Mouse (Mus musculus) ES-E14 (cell line): Measurements from ENCODE around the gene Sptb. TPM values are rescaled to one million over a fixed set of nuclear protein-coding genes. Genes with fewer than 3 reads are reported as not detected.

Experiments used
- DNase-seq: peaks from one replicate; pipeline ENCODE4 v3.0.0-alpha.2; 2013; ENCODE audit warnings: low read depth, low spot score
- H3K27ac ChIP-seq: 2 replicates; pipeline ENCODE4 v1.5.1; 2012; ENCODE audit warnings: low read depth, mild to moderate bottlenecking, low read length, moderate library complexity, mixed read lengths; ENCODE audit not compliant: poor library complexity, insufficient read depth, severe bottlenecking
- H3K36me3 ChIP-seq: 2 replicates; pipeline ENCODE4 v1.6.1; 2012; ENCODE audit warnings: mild to moderate bottlenecking, low read length, moderate library complexity, mixed read lengths; ENCODE audit not compliant: control insufficient read depth, poor library complexity, insufficient read depth, severe bottlenecking
- H3K4me1 ChIP-seq, 2 experiments: fragments of 150-350 bp in 1 of 2; sonication (generic) in 1 of 2; 2 replicates each; pipeline ENCODE4 v1.6.1; 2012; ENCODE audit warnings: low read length in 2 of 2, mild to moderate bottlenecking in 1 of 2, mixed read lengths in 1 of 2; ENCODE audit not compliant: control insufficient read depth in 2 of 2, insufficient read depth in 2 of 2, poor library complexity in 1 of 2
- H3K4me3 ChIP-seq, 2 experiments: fragments of 150-350 bp in 1 of 2; sonication (generic) in 1 of 2; 2 replicates each; pipeline ENCODE4 v1.5.1; 2012; ENCODE audit warnings: low read length in 2 of 2, low read depth in 1 of 2, mild to moderate bottlenecking in 1 of 2, mixed read lengths in 1 of 2; ENCODE audit not compliant: insufficient read depth in 1 of 2, poor library complexity in 1 of 2, severe bottlenecking in 1 of 2
- H3K9ac ChIP-seq: 2 replicates; pipeline ENCODE4 v1.6.1; 2012; ENCODE audit warnings: low read depth, mild to moderate bottlenecking, low read length, mixed read lengths; ENCODE audit not compliant: poor library complexity, insufficient read depth, severe bottlenecking
- H3K9me3 ChIP-seq: fragments of 150-350 bp; sonication (generic); 2 replicates; pipeline ENCODE4 v1.6.1; 2012; ENCODE audit warnings: low read depth, mild to moderate bottlenecking, low read length; ENCODE audit not compliant: control insufficient read depth, insufficient read depth
- CHD2 ChIP-seq: IDR thresholded peaks from 2 replicates; pipeline ENCODE4 v1.6.1; 2014; ENCODE audit warnings: mild to moderate bottlenecking, low read depth, low read length, inconsistent platforms
- HCFC1 ChIP-seq: IDR thresholded peaks from 2 replicates; pipeline ENCODE4 v1.6.1; 2012; ENCODE audit warnings: low read length, inconsistent platforms, borderline replicate concordance; ENCODE audit not compliant: insufficient read depth
- MAFK ChIP-seq: IDR thresholded peaks from 2 replicates; pipeline ENCODE4 v1.6.1; 2014; ENCODE audit warnings: mild to moderate bottlenecking, low read depth, low read length, inconsistent platforms; ENCODE audit not compliant: insufficient read depth
- ZC3H11A ChIP-seq: IDR thresholded peaks from 2 replicates; pipeline ENCODE4 v1.6.1; 2012; ENCODE audit warnings: low read depth, mild to moderate bottlenecking, inconsistent platforms, low read length, borderline replicate concordance
- ZNF384 ChIP-seq: IDR thresholded peaks from 2 replicates; pipeline ENCODE4 v1.6.1; 2012; ENCODE audit warnings: low read depth, low read length, inconsistent platforms
- in situ Hi-C, 2 experiments: fragments of 600-800 bp; cut with MboI; formaldehyde crosslinking; loops; one replicate each; pipeline ENCODE4 v1.15.1; 2025; ENCODE audit warnings: low sequenced_read_pairs in 2 of 2, inconsistent platforms in 1 of 2; ENCODE audit not compliant: unreplicated experiment in 2 of 2
- total RNA-seq: library from RNA; depleted of rRNA; stranded (reverse); fragments of 300-350 nt; gene quantifications from 2 replicates; pipeline ENCODE4 v1.2.3, GENCODE M21; 2012

Gene Sptb
- total RNA-seq, 1 experiment = 3.6 TPM

- no peak for DNase-seq
- Histone ChIP-seq H3K36me3 (no peaks in the 10 kb centered on the region), H3K9ac (no peak overlapping the region), H3K9me3 (no peaks in the 10 kb centered on the region), H3K4me1 (no peaks in the 10 kb centered on the region), H3K27ac (no peak overlapping the region), H3K4me3 (no peak overlapping the region)
- TF ChIP-seq HCFC1 = no peak
- TF ChIP-seq ZNF384 = no peak
- no peak for TF ChIP-seq MAFK
- no peak for TF ChIP-seq CHD2
- no peak for TF ChIP-seq ZC3H11A
- in situ Hi-C loops = no loop called here
Measured at GRCm38 (mm10) chr12:76722026-76722425, 11.7 kb upstream of the Sptb start.

GRCm38 (mm10) chr12:76720572-76720971 lies 10.2 kb upstream of the Sptb start:
- no peak for TF ChIP-seq CHD2
- no peak for TF ChIP-seq MAFK
- no peak for TF ChIP-seq HCFC1
- TF ChIP-seq ZC3H11A = no peak
- TF ChIP-seq ZNF384 = no peak
- no peak overlapping the region for H3K4me3 ChIP-seq
- H3K36me3 ChIP-seq = no peaks in the 10 kb centered on the region
- H3K4me1 ChIP-seq = no peaks in the 10 kb centered on the region
- H3K9me3 ChIP-seq = no peaks in the 10 kb centered on the region
- no peak overlapping the region for H3K27ac ChIP-seq
- H3K9ac ChIP-seq = no peak overlapping the region
- no peak for DNase-seq
- in situ Hi-C loops = no loop called here

- H3K9ac ChIP-seq = no peak overlapping the region
- H3K36me3 ChIP-seq = no peaks in the 10 kb centered on the region
- TF ChIP-seq MAFK (no peak), HCFC1 (no peak), CHD2 (no peak), ZNF384 (no peak), ZC3H11A (no peak)
- in situ Hi-C loops = no loop called here
- H3K27ac ChIP-seq = no peak overlapping the region
- no peak for DNase-seq
- no peaks in the 10 kb centered on the region for H3K4me1 ChIP-seq
- H3K4me3 ChIP-seq = no peak overlapping the region
- no peaks in the 10 kb centered on the region for H3K9me3 ChIP-seq
Measured at GRCm38 (mm10) chr12:76718384-76718783, 8.0 kb upstream of the Sptb start.

DNA sequence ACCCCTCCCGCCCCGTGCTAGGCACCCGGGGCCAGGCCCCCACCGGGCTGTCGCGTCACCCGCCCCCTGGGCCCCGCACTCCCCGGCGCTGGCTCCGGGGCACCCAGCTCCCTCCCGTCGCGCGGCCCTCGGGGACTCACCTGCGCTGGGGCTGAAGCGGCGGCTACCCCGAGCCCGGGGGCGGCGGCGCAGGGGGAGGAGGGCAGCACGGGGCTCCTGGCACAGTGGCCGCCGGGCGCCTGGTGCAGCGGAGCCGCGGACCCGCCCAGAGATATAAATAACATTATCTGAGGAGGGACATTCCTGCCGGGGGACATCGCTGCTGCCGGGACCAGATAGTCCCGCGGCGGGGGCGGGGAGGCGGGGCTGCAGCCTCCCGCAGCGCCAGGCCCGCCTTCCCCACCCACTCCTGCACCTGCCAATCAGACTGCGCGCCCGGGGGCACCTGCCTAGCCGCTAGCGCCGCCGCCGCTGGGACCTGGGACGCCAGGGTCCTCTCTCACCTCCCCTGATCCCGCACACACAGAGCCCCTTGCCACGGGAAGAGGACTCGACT lies 474 bp downstream of the Sptb start:
- TF ChIP-seq HCFC1 (no peak), ZC3H11A (no peak), ZNF384 (no peak), MAFK (no peak), CHD2 (no peak)
- peak overlapping the region; percentile 74 to 93 for H3K4me3 ChIP-seq
- H3K4me1 ChIP-seq = peaks cover 0 to 3% of the 10 kb centered on the region in 2 experiments; a peak in 1 of 4 replicates
- no peaks in the 10 kb centered on the region for H3K9me3 ChIP-seq
- in situ Hi-C loops = no loop called here
- peak; percentile 65 for DNase-seq
- peak overlapping the region; percentile 86 for H3K9ac ChIP-seq
- no peaks in the 10 kb centered on the region for H3K36me3 ChIP-seq
- peak overlapping the region; percentile 74; the same call in 1 of the 2 replicates for H3K27ac ChIP-seq
